ENCODE assay signal across 15 mouse cellular contexts in the genomic region with DNA sequence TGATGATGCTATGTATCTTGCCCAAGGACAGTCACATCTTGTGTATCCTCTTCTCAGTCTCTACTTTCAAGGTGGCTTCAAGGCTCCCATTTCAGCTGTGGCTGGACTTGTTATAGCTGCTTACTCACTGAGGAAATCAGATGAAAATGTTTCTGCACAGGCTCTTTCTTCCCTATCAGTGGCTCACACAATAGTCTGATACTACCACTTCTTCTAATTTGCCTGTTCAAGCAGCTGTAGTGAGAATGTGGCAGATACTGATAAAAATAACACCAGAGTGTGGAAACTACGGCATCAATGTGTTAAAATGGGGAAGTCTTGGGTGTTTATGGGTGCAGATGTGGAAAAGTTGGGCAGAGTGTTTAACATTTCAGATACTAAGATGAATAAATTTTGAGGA.
DNase-seq lines count a peak whose midpoint lies in the region; ATAC-seq lines count a peak whose summit lies in the region.
"Had no signal": no experiment of that assay in that cellular context is flagged by ENCODE, and none has a peak within 500 bp of the region (broad histone marks: within the 10 kb centered on the region; RNA-seq: fewer than 3 reads in every experiment).

No protein-coding gene starts in this region.

- peak; percentile 99 for ATAC-seq in granulocyte monocyte progenitor cell, adult 5-6 weeks (replicated peaks; ENCODE audit: poor library complexity, severe bottlenecking)
- ATAC-seq in megakaryocyte, adult 5-6 weeks (ENCODE audit: poor library complexity, severe bottlenecking), result peak; percentile 94
- ATAC-seq: forebrain, embryonic 13.5 days; lung, postnatal 0 days; midbrain, embryonic 15.5 days had no signal

- DNase-seq in A20 (ENCODE audit: low read depth, low spot score), result peak; percentile 41
- peak; percentile 99 for DNase-seq in MEL-GATA-1-ER (ENCODE audit: extremely low read depth, low read depth)
- DNase-seq in ovary, adult 18-20 months (ENCODE audit: low spot score), result no peak
- DNase-seq in right cerebral cortex, postnatal 14 days, result no peak
- no peak for DNase-seq in left cerebral cortex, postnatal 4 days
- DNase-seq in urinary bladder, adult 2 months (ENCODE audit: low spot score), result no peak
- DNase-seq: adrenal gland, adult 2 months; cerebellum, postnatal 25 days; kidney, adult 11 months; kidney, postnatal 36 days had no signal

- intact Hi-C loops in left cerebral cortex, postnatal 4 days (cut with DNase I), result no loop called here

Comparison
In these comparisons a context has a peak if more than half of its experiments do, and no peak if none do; other contexts are left out.
1. DNase-seq: peak in A20 (single experiment) and MEL-GATA-1-ER (single experiment); none in ovary, adult 18-20 months (single experiment), right cerebral cortex, postnatal 14 days (single experiment), left cerebral cortex, postnatal 4 days (single experiment) and urinary bladder, adult 2 months (single experiment).